Mouse (Mus musculus) liver, adult 2 months (tissue): ENCODE data around the gene Cenpu. TPM values are rescaled to one million over a fixed set of nuclear protein-coding genes. Genes with fewer than 3 reads are reported as not detected.
"Not testable (repeated sequence)": the region's sequence is repeated elsewhere in the genome, so short reads cannot be mapped to it uniquely, and the experiment has no call there.

ENCODE experiments used
- DNase-seq: peaks from one replicate; pipeline ENCODE4 v3.0.0-alpha.2; 2011; ENCODE audit warnings: low read depth, low spot score; ENCODE audit errors: extremely low read depth
- H3K27ac ChIP-seq: fragments of 200-500 bp; replicated peaks from 2 replicates; pipeline ENCODE4 v1.5.1; 2012; ENCODE audit warnings: low read depth, mild to moderate bottlenecking, control low read depth, inconsistent platforms, low read length; ENCODE audit not compliant: insufficient read depth
- H3K27me3 ChIP-seq: fragments of 200-500 bp; 2 replicates; pipeline ENCODE4 v1.6.1; 2012; ENCODE audit warnings: mild to moderate bottlenecking, moderate library complexity, low read length, inconsistent platforms; ENCODE audit not compliant: control insufficient read depth, insufficient read depth
- H3K36me3 ChIP-seq: fragments of 200-500 bp; 2 replicates; pipeline ENCODE4 v1.6.1; 2012; ENCODE audit warnings: low read length, inconsistent platforms; ENCODE audit not compliant: control insufficient read depth, insufficient read depth
- H3K4me1 ChIP-seq: fragments of 200-500 bp; 2 replicates; pipeline ENCODE4 v1.6.1; 2011; ENCODE audit warnings: low read length; ENCODE audit not compliant: control insufficient read depth, insufficient read depth
- H3K4me3 ChIP-seq: fragments of 200-500 bp; 2 replicates; pipeline ENCODE4 v1.5.1; 2011; ENCODE audit warnings: low read depth, mild to moderate bottlenecking, control low read depth, low read length, moderate library complexity; ENCODE audit not compliant: insufficient read depth
- H3K79me2 ChIP-seq: fragments of 200-500 bp; 2 replicates; pipeline ENCODE4 v1.6.1; 2012; ENCODE audit warnings: inconsistent platforms, mild to moderate bottlenecking, low read length, moderate library complexity; ENCODE audit not compliant: control insufficient read depth, insufficient read depth
- H3K9ac ChIP-seq: fragments of 200-500 bp; 2 replicates; pipeline ENCODE4 v1.6.1; 2012; ENCODE audit warnings: low read depth, mild to moderate bottlenecking, control low read depth, inconsistent platforms, low read length
- CTCF ChIP-seq: fragments of 200-500 bp; IDR thresholded peaks from 2 replicates; pipeline ENCODE4 v1.5.1; 2011; ENCODE audit warnings: low read depth, low read length, control low read depth
- POLR2A ChIP-seq: fragments of 200-500 bp; IDR thresholded peaks from 2 replicates; pipeline ENCODE4 v1.6.1; 2011; ENCODE audit warnings: low read length, control low read depth; ENCODE audit not compliant: insufficient read depth; ENCODE audit errors: extremely low read depth
- WGBS: fragments of 180-500 bp; shearing (Covaris S2); methylation state at CpG from one replicate; pipeline ENCODE4 v1.1.7; 2018; 5-methylcytosine and 5-hydroxymethylcytosine counted together
- polyA plus RNA-seq: library from polyadenylated mRNA; depleted of rRNA; stranded (reverse); fragments of >200 nt; gene quantifications from 2 replicates; pipeline ENCODE4 v1.2.3, GENCODE M21; 2012
- total RNA-seq: library from RNA; depleted of rRNA; stranded (reverse); fragments of >200 nt; gene quantifications from 2 replicates; pipeline ENCODE4 v1.2.3, GENCODE M21; 2014

The Cenpu gene
- total and polyA plus RNA-seq, 2 experiments: 0.44 to 0.65 TPM

GRCm38 (mm10) chr8:46569659-46570441 is 18.0 kb downstream of the Cenpu start:
- Histone ChIP-seq H3K9ac (no peak overlapping the region), H3K27ac (no peak overlapping the region), H3K4me3 (no peak overlapping the region), H3K36me3 (no peaks in the 10 kb centered on the region), H3K27me3 (no peaks in the 10 kb centered on the region), H3K79me2 (no peaks in the 10 kb centered on the region), H3K4me1 (no peaks in the 10 kb centered on the region)
- WGBS: 88% methylated on average over 19 of the region's 19 CpGs
- no peak for DNase-seq
- no peak for TF ChIP-seq CTCF
- TF ChIP-seq POLR2A: no peak

- Histone ChIP-seq H3K4me1 (no peaks in the 10 kb centered on the region), H3K27me3 (no peaks in the 10 kb centered on the region), H3K27ac (no peak overlapping the region), H3K36me3 (no peaks in the 10 kb centered on the region), H3K4me3 (no peak overlapping the region), H3K79me2 (no peaks in the 10 kb centered on the region), H3K9ac (no peak overlapping the region)
- TF ChIP-seq CTCF (no peak), POLR2A (no peak)
- WGBS: 93% methylated on average over 8 of the region's 14 CpGs
- DNase-seq: no peak
Measured at GRCm38 (mm10) chr8:46570673-46571072, 18.8 kb downstream of the Cenpu start.

GRCm38 (mm10) chr8:46573446-46573845 is 21.6 kb downstream of the Cenpu start:
- Histone ChIP-seq H3K27ac (no peak overlapping the region), H3K4me3 (no peak overlapping the region), H3K9ac (no peak overlapping the region), H3K36me3 (peaks cover 15% of the 10 kb centered on the region), H3K27me3 (no peaks in the 10 kb centered on the region), H3K4me1 (no peaks in the 10 kb centered on the region), H3K79me2 (no peaks in the 10 kb centered on the region)
- 96% methylated on average over 2 of the region's 2 CpGs for WGBS
- no peak for DNase-seq
- no peak for TF ChIP-seq POLR2A

- 92% methylated on average over 2 of the region's 2 CpGs for WGBS
- H3K79me2 ChIP-seq: no peaks in the 10 kb centered on the region
- no peak overlapping the region for H3K4me3 ChIP-seq
- peaks cover 20% of the 10 kb centered on the region for H3K36me3 ChIP-seq
- no peak for DNase-seq
- no peaks in the 10 kb centered on the region for H3K27me3 ChIP-seq
- TF ChIP-seq POLR2A: no peak
- TF ChIP-seq CTCF: no peak
- H3K27ac ChIP-seq: no peak overlapping the region
- H3K4me1 ChIP-seq: no peaks in the 10 kb centered on the region
- no peak overlapping the region for H3K9ac ChIP-seq
Measured at GRCm38 (mm10) chr8:46573964-46574363, 22.1 kb downstream of the Cenpu start.

- WGBS: 97% methylated on average over 9 of the region's 9 CpGs
- TF ChIP-seq CTCF (no peak), POLR2A (no peak)
- H3K27me3 ChIP-seq: no peaks in the 10 kb centered on the region
Measured at GRCm38 (mm10) chr8:46578794-46579193, 27.0 kb downstream of the Cenpu start.

GRCm38 (mm10) chr8:46584328-46584727 is 32.5 kb downstream of the Cenpu start:
- H3K27me3 ChIP-seq, H3K36me3 ChIP-seq, H3K4me1 ChIP-seq, H3K9ac ChIP-seq, H3K79me2 ChIP-seq, H3K27ac ChIP-seq, H3K4me3 ChIP-seq, DNase-seq: not testable (repeated sequence)
- 81% methylated on average over 4 of the region's 4 CpGs for WGBS

More at GRCm38 (mm10) chr8:46578794-46579193, 27.0 kb downstream of the Cenpu start:
- no peaks in the 10 kb centered on the region for H3K79me2 ChIP-seq
- no peak for DNase-seq
- no peaks in the 10 kb centered on the region for H3K4me1 ChIP-seq
- H3K4me3 ChIP-seq: no peak overlapping the region
- H3K36me3 ChIP-seq: peaks cover 28% of the 10 kb centered on the region
- H3K27ac ChIP-seq: no peak overlapping the region
- H3K9ac ChIP-seq: no peak overlapping the region
